ENCODE assay signal across 16 mouse cellular contexts in genomic region chr9:71746405-71746804, GRCm38 (mm10). TPM values are rescaled to one million over a fixed set of nuclear protein-coding genes. Genes with fewer than 3 reads are reported as not detected.
DNase-seq lines count a peak whose midpoint lies in the region; ATAC-seq and TF ChIP-seq lines count a peak whose summit lies in the region.
"Had no signal": no experiment of that assay in that cellular context is flagged by ENCODE, and none has a peak within 500 bp of the region (broad histone marks: within the 10 kb centered on the region; RNA-seq: fewer than 3 reads in every experiment).

No protein-coding gene starts in this region.

- ATAC-seq in heart, embryonic 14.5 days (ENCODE audit: insufficient number of reproducible peaks, insufficient read depth, low FRiP score, low read depth), result peak; percentile 77
- ATAC-seq in forebrain, embryonic 16.5 days, result no peak
- ATAC-seq: hindbrain, embryonic 16.5 days had no signal

- no peak overlapping the region for H3K4me3 ChIP-seq in kidney, adult 2 months (ENCODE audit: insufficient read depth, low read depth, low read length)
- no peak overlapping the region for H3K4me3 ChIP-seq in heart, embryonic 14.5 days (ENCODE audit: control insufficient read depth in 1 of 2, insufficient read depth in 1 of 2, low read depth in 1 of 2, low read length in 2 of 2)
- H3K4me3 ChIP-seq in forebrain, embryonic 16.5 days (replicated peaks; ENCODE audit: low read length), result no peak overlapping the region
- no peak overlapping the region for H3K4me3 ChIP-seq in limb, embryonic 10.5 days
- H3K4me3 ChIP-seq: layer of hippocampus, adult 2 months; myocyte had no signal

- peak overlapping the region; percentile 8 for H3K4me2 ChIP-seq in heart, embryonic 14.5 days (ENCODE audit: low read length)
- H3K4me2 ChIP-seq in forebrain, embryonic 16.5 days (ENCODE audit: low read length), result no peak overlapping the region
- H3K4me2 ChIP-seq: lung, embryonic 14.5 days had no signal

- H3K9me3 ChIP-seq in heart, embryonic 14.5 days (ENCODE audit: control insufficient read depth, low read length), result no peaks in the 10 kb centered on the region
- H3K9me3 ChIP-seq in forebrain, embryonic 16.5 days (ENCODE audit: control insufficient read depth, low read length), result no peaks in the 10 kb centered on the region
- H3K9me3 ChIP-seq in limb, embryonic 10.5 days (replicated peaks), result no peaks in the 10 kb centered on the region

- WGBS in kidney, adult 2 months, result 41% methylated on average over 4 of the region's 4 CpGs
- WGBS in heart, embryonic 14.5 days, result 5% methylated on average over 4 of the region's 4 CpGs
- 47% methylated on average over 4 of the region's 4 CpGs for WGBS in forebrain, embryonic 16.5 days
- 29% methylated on average over 4 of the region's 4 CpGs for WGBS in limb, embryonic 10.5 days

- H3K27me3 ChIP-seq in kidney, adult 2 months (replicated peaks; ENCODE audit: control insufficient read depth, insufficient read depth, low read length), result no peaks in the 10 kb centered on the region
- no peaks in the 10 kb centered on the region for H3K27me3 ChIP-seq in heart, embryonic 14.5 days (ENCODE audit: control insufficient read depth, insufficient read depth, low read length)
- no peaks in the 10 kb centered on the region for H3K27me3 ChIP-seq in forebrain, embryonic 16.5 days (replicated peaks; ENCODE audit: control insufficient read depth, insufficient read depth, low read length)
- H3K27me3 ChIP-seq in limb, embryonic 10.5 days (ENCODE audit: low read depth, poor library complexity, severe bottlenecking), result no peaks in the 10 kb centered on the region

- peak; percentile 33 for DNase-seq in kidney, adult 2 months
- no peak for DNase-seq in kidney, adult 18-20 months
- peak; percentile 31 for DNase-seq in adipocyte (ENCODE audit: low spot score)
- peak; percentile 58 for DNase-seq in fibroblast of lung, adult 2 months (ENCODE audit: low read depth)
- DNase-seq in cerebellum, adult 11 months, result no peak
- no peak for DNase-seq in limb, embryonic 10.5 days (ENCODE audit: low spot score)
- DNase-seq: adrenal gland, postnatal 14 days; kidney, adult 8-10 months; liver; lung, embryonic 14.5 days; thymus, adult 2 months had no signal

- TF ChIP-seq CTCF in kidney, adult 2 months (conservative IDR thresholded peaks at IDR 0.05; ENCODE audit: insufficient read depth, insufficient read length, low read depth, low read length), result no peak

- H3K9ac ChIP-seq in heart, embryonic 14.5 days (ENCODE audit: low read length), result no peak overlapping the region
- no peak overlapping the region for H3K9ac ChIP-seq in forebrain, embryonic 16.5 days (replicated peaks; ENCODE audit: low read depth, low read length)
- H3K9ac ChIP-seq: lung, embryonic 14.5 days had no signal

- no peak for TF ChIP-seq POLR2A in kidney, adult 2 months (IDR thresholded peaks at IDR 0.05; ENCODE audit: low read depth, low read length)

- peak overlapping the region; percentile 17; the same call in 1 of the 2 replicates for H3K27ac ChIP-seq in kidney, adult 2 months (ENCODE audit: insufficient read depth, low read depth, low read length)
- H3K27ac ChIP-seq in heart, embryonic 14.5 days (replicated peaks in 1 of 2; ENCODE audit: control insufficient read depth in 1 of 2, insufficient read depth in 1 of 2, low read depth in 2 of 2, low read length in 2 of 2), result peak overlapping the region; percentile 42 to 75
- H3K27ac ChIP-seq in forebrain, embryonic 16.5 days (ENCODE audit: low read length), result no peak overlapping the region
- H3K27ac ChIP-seq in limb, embryonic 10.5 days, result no peak overlapping the region
- H3K27ac ChIP-seq: layer of hippocampus, adult 2 months had no signal

- H3K36me3 ChIP-seq in kidney, adult 2 months (ENCODE audit: control insufficient read depth, insufficient read depth, low read length), result no peaks in the 10 kb centered on the region
- no peaks in the 10 kb centered on the region for H3K36me3 ChIP-seq in heart, embryonic 14.5 days (ENCODE audit: control insufficient read depth, insufficient read depth, low read length)
- H3K36me3 ChIP-seq in forebrain, embryonic 16.5 days (ENCODE audit: control insufficient read depth, insufficient read depth), result no peaks in the 10 kb centered on the region
- 0 out of 2 replicates have a peak, but pooled peaks cover 3% of the 10 kb centered on the region for H3K36me3 ChIP-seq in limb, embryonic 10.5 days

- peaks cover 28% of the 10 kb centered on the region for H3K4me1 ChIP-seq in kidney, adult 2 months (ENCODE audit: control insufficient read depth, insufficient read depth, low read length)
- H3K4me1 ChIP-seq in heart, embryonic 14.5 days (ENCODE audit: control insufficient read depth in 2 of 2, insufficient read depth in 2 of 2, low read length in 2 of 2), result peaks cover 32 to 50% of the 10 kb centered on the region in 2 experiments
- peaks cover 8% of the 10 kb centered on the region; the same call in 1 of the 2 replicates for H3K4me1 ChIP-seq in forebrain, embryonic 16.5 days (replicated peaks; ENCODE audit: control insufficient read depth, insufficient read depth, low read length)
- H3K4me1 ChIP-seq in limb, embryonic 10.5 days, result peaks cover 22% of the 10 kb centered on the region

RNA-seq across cellular contexts. Expression of gene Cgnl1, which starts 25.0 kb away (rescaled TPM):
- 86.3 and 105 TPM in 2 replicates for polyA plus RNA-seq in kidney, adult 2 months (2012; rRNA removed)
- polyA plus RNA-seq in heart, embryonic 14.5 days (2014; fragmentation: Nextera tagmentation; extraction: Ambion mirVana), result 35.8 and 37.6 TPM in 2 replicates
- polyA plus RNA-seq in forebrain, embryonic 16.5 days (2015; fragmentation: Nextera tagmentation; extraction: Ambion mirVana), result 4.3 and 4.4 TPM in 2 replicates
- 7.4 and 8.9 TPM in 2 replicates for polyA plus RNA-seq in limb, embryonic 10.5 days (2016; fragmentation: Nextera tagmentation; extraction: Ambion mirVana)

Comparison
In these comparisons a context has a peak if more than half of its experiments do, and no peak if none do; other contexts are left out.
1. DNase-seq: peak in kidney, adult 2 months (single experiment), adipocyte (single experiment) and fibroblast of lung, adult 2 months (single experiment); none in kidney, adult 18-20 months (single experiment), cerebellum, adult 11 months (single experiment) and limb, embryonic 10.5 days (single experiment).
2. H3K27ac ChIP-seq: peak in kidney, adult 2 months (single experiment) and heart, embryonic 14.5 days (2 of 2); none in forebrain, embryonic 16.5 days (single experiment) and limb, embryonic 10.5 days (single experiment).